Mouse (Mus musculus) stomach, embryonic 14.5 days (tissue): Measurements from ENCODE around the gene Cers6. TPM values are rescaled to one million over a fixed set of nuclear protein-coding genes. Genes with fewer than 3 reads are reported as not detected.

ENCODE experiments used
- ATAC-seq: fragments of 200-750 bp; cut with Nextera tagmentation; 2 replicates; pipeline ENCODE4 v1.8.0; 2017; ENCODE audit warnings: low read depth, moderate TSS enrichment; ENCODE audit not compliant: insufficient number of reproducible peaks, insufficient read depth, low FRiP score
- H3K27ac ChIP-seq: fragments of 300-500 bp; sonication (generic); 2 replicates; pipeline ENCODE4 v1.5.1; 2014; ENCODE audit warnings: mild to moderate bottlenecking, low read length, moderate library complexity, mixed read lengths
- H3K27me3 ChIP-seq: fragments of 300-500 bp; sonication (generic); 2 replicates; pipeline ENCODE4 v1.6.1; 2014; ENCODE audit warnings: low read length, control low read depth, mixed read lengths; ENCODE audit not compliant: control insufficient read depth, insufficient read depth
- H3K36me3 ChIP-seq: fragments of 300-500 bp; sonication (generic); 2 replicates; pipeline ENCODE4 v1.6.1; 2014; ENCODE audit warnings: mild to moderate bottlenecking, control low read depth, low read length, moderate library complexity, mixed read lengths; ENCODE audit not compliant: control insufficient read depth, insufficient read depth
- H3K4me1 ChIP-seq: fragments of 300-500 bp; sonication (generic); 2 replicates; pipeline ENCODE4 v1.6.1; 2014; ENCODE audit warnings: low read length, control low read depth, mixed read lengths; ENCODE audit not compliant: control insufficient read depth, insufficient read depth
- H3K4me2 ChIP-seq: fragments of 300-500 bp; sonication (generic); replicated peaks from 2 replicates; pipeline ENCODE4 v1.6.1; 2014; ENCODE audit warnings: low read depth, low read length, control low read depth
- H3K4me3 ChIP-seq: fragments of 300-500 bp; sonication (generic); 2 replicates; pipeline ENCODE4 v1.5.1; 2014; ENCODE audit warnings: low read depth, low read length, control low read depth
- H3K9ac ChIP-seq: fragments of 300-500 bp; sonication (generic); replicated peaks from 2 replicates; pipeline ENCODE4 v1.6.1; 2014; ENCODE audit warnings: low read depth, mild to moderate bottlenecking, control low read depth, low read length, moderate library complexity, mixed read lengths
- H3K9me3 ChIP-seq: fragments of 300-500 bp; sonication (generic); 2 replicates; pipeline ENCODE4 v1.6.1; 2016; ENCODE audit warnings: low read depth, low read length, control low read depth; ENCODE audit not compliant: control insufficient read depth
- polyA plus RNA-seq: library from polyadenylated mRNA; unstranded; fragments of >200 nt; fragmentation: Nextera tagmentation; extraction: Ambion mirVana; gene quantifications from 2 replicates; pipeline ENCODE4 v1.2.1, GENCODE M21; 2014

The Cers6 gene
- polyA plus RNA-seq, 1 experiment from 2014 or later: 37.5 TPM

DNA sequence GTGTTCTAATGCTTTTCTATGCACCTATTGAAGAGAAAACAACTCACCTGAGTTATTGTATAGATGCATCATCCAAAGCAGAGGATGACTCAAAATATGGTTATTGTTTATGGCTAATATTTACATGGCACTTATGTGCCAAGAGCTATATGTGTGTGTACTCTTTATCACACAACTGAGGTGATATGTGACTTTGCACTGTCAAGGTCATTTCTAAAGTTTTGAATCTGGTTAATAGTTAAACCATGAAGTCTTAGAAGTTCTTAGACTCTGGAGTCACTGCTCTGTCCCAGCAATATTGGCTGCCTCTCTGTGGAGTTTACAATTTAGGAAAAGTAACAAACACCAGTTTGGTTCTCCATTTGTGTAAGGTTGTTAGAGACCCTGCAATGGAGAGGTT, 297.7 kb downstream of the Cers6 start:
- ATAC-seq: no peak
- H3K36me3 ChIP-seq: no peaks in the 10 kb centered on the region

More for the DNA sequence above, 297.7 kb downstream of the Cers6 start:
- Histone ChIP-seq H3K4me1 (peaks cover 5% of the 10 kb centered on the region; the same call in 1 of the 2 replicates), H3K27me3 (no peaks in the 10 kb centered on the region), H3K9me3 (no peaks in the 10 kb centered on the region), H3K9ac (no peak overlapping the region), H3K4me2 (no peak overlapping the region), H3K27ac (no peak overlapping the region), H3K4me3 (no peak overlapping the region)

Other genes with a start within 250 kb of the Cers6 start
- not detected in 2 replicates for gene 4932414N04Rik, start 205.0 kb upstream of the Cers6 start, polyA plus RNA-seq